Mouse (Mus musculus): ENCODE data around the gene Gm20806. TPM values are rescaled to one million over a fixed set of nuclear protein-coding genes. Genes with fewer than 3 reads are reported as not detected.
"Not testable (repeated sequence)": the region's sequence is repeated elsewhere in the genome, so short reads cannot be mapped to it uniquely, and the experiment has no call there.

Gene Gm20806
- polyA plus RNA-seq (2012; fragmentation: generic; extraction: Trizol) = not detected
- long read RNA-seq, experiment 1 = 0 reads
- long read RNA-seq, experiment 2 = 0 reads

DNA sequence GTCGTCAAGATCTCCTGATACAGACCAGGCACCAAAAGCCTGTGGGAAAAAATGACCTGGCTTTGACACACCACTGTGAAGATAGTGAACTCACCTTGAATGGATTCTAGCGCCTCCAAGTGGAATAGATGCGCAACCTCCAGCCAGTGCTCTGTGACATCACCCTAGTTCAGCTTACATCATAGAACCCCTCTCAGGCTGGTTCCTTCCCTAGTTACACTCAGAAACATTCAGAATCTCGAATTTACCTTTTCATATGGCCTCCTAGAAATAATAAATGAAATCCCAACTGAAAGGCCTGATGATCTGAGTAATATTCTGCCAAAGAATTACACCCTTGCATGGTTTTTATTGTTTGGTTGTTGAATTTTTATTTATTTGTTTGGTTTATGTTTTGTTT lies at the start of gene Gm20806:
Gene Gm20806, minus strand, starts transcription at position 101 of the 400 bp plus-strand sequence.
- not testable (repeated sequence) for H3K36me3 ChIP-seq (ENCODE audit: control insufficient read depth, insufficient read depth)

More for the DNA sequence above, at the start of gene Gm20806:
- H3K4me3 ChIP-seq (ENCODE audit: insufficient read depth, poor library complexity, severe bottlenecking); H3K27me3 ChIP-seq (ENCODE audit: control insufficient read depth, insufficient read depth, insufficient read length); H3K79me3 ChIP-seq (ENCODE audit: low read depth); H3ac ChIP-seq (ENCODE audit: control insufficient read depth, insufficient read length, low read depth); H3K79me2 ChIP-seq (ENCODE audit: control insufficient read depth, insufficient read depth): not testable (repeated sequence)

Data from C2C12 (cell line).